Mouse (Mus musculus) neutrophil, adult 5-6 weeks (primary cell): Measurements from ENCODE around the gene Sh3rf1. TPM values are rescaled to one million over a fixed set of nuclear protein-coding genes. Genes with fewer than 3 reads are reported as not detected.

Experiments
- ATAC-seq: fragments of 151-379, 151-347 bp; 2 replicates; pipeline ENCODE4 v1.8.0; 2017; ENCODE audit warnings: mild to moderate bottlenecking, moderate TSS enrichment; ENCODE audit not compliant: insufficient number of reproducible peaks, poor library complexity, low FRiP score, severe bottlenecking; ENCODE audit errors: extremely low read depth
- total RNA-seq: library from RNA; stranded (forward); fragments of 200-1000 nt; gene quantifications from 2 replicates; pipeline ENCODE4 v1.2.3, GENCODE M21; 2017

The Sh3rf1 gene
- total RNA-seq, 1 experiment from 2014 or later, result 1.5 TPM

DNA sequence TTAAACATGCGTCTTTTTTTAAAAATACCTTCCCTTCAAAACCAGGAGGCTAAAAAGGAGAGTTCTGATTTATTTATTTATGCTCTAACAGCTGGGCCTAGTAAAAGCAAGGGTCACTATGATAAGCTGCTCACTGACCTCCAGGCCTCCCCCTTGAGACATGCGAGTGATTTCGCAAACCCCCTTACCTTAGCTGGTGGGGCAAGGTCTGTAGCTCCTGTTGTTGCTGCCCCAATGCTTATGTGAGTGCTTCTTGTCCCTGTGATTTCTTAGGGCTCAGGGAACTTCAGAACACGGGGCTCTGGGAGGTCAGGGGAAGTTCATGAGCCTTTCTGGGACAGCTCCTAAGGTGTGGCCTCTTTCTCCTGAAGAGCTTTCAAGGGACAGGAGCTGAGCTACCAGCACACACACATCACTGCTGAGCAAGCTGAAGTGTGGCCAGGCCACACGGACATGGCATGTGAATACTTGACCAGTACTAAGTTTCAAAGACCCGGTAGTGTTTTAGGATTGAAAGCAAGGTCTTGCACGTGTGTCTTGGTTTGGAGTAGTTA lies 118.9 kb downstream of the Sh3rf1 start:
- no peak for ATAC-seq

DNA sequence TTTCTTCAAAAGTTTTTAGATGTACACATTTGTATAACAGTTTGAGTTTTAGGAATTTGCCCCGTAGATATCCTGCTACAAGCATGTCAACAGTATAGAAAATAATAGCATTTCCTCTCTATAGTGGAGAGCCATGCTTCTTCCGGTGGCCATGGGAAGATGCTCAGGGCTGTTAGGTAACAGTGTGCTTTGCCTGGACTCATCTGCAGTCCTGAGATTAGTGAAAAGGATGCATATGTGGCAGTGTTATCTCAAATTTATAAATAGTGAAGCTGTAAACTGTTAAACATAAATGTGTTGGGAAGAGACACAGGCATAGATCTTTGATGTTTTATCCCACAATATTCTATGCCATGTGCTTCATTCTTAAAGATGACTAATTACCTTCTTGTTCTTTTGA lies 120.8 kb downstream of the Sh3rf1 start:
- no peak for ATAC-seq

DNA sequence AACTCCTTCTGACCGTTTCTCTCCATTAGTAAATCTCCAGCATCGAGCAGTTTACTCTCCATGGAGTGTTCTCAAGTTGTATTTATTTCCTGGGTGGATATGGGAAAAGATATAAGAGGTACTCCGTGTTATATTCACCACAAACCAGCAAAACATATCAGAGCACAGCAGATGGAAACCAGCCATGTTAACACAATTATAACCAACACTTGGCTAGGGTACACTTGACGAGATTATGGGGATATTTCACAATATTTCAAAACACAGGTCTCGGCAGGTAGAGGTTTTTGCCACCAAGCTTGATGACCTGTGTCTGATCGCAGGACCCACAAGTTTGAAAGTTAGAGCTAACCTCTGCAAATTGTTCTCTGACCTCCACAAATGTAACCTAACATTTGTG lies 123.3 kb downstream of the Sh3rf1 start:
- ATAC-seq, result no peak

DNA sequence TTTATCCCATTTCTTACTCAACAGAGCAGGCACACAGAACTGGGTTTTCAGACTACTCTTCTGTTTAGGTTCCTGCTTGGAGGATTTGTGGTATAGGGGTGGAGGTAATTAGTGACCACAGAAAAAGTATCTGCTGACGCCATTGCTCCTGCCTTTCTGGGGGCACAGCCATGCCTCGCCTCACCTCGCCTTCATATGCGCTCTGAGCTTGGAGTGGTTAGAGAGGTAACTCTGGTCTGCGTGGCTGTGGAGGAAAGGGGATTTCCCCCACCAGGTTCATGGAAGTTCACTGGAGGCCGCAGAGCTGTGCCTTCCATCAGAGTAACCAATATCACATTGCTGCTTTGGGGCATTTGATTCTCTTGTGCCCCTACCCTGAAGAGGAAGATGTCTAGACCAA lies 123.9 kb downstream of the Sh3rf1 start:
- no peak for ATAC-seq

DNA sequence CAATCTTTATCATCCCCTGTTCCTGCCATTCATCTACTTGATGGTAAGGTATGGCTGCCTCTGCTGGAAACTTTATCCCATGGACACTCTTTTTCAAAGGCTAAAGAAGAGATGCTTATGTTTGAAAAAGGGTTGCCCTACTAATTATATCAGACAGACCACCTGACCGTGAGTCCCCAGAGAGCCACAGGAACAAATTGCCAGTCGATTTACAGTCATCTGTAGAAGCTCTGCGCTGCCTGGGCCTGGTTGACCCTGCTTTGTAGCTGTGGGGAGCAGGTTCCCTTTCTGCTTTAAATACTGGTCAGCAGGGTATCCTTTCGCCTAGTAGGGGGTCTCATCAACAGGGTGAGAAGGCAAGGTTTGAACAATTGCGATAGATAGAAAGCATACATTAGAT lies 124.4 kb downstream of the Sh3rf1 start:
- ATAC-seq, result no peak

DNA sequence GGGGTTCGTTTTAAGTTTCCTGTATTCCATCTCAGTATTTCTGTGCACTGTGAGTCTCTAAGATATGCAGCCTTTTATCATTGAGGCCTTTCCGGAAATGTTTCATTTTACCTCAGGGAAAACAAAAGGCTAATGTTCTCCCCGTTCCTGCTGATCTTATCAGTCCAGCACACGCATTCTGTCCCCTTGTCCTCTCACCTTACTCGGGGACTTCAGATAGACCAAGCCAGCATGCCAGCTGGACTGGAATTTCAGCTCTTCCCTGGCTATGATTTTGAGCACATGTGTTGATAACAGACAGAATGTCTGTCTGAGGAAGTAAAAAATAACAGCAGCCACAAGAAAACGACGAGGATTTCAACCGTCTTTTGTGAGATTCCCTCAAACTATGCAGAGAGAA lies 124.8 kb downstream of the Sh3rf1 start:
- no peak for ATAC-seq

DNA sequence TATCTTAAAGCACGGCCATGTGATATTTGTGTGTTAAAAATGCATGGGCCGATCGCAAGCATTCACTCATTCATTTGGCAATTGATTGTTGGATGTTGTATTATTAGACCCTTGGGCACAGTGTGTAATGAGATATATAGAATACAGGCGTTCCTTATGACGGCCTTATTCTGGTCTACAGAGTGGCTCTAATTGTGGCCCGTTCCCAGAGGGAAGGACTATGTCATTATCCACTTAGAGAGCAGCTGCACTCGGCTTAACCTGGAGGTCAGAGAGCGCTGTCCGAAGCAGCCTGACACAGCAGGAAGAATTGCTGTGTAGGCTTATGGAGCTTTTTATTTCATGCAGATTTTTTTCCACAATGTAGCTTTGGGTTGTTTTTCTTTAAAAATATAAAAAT lies 126.8 kb downstream of the Sh3rf1 start:
- no peak for ATAC-seq

DNA sequence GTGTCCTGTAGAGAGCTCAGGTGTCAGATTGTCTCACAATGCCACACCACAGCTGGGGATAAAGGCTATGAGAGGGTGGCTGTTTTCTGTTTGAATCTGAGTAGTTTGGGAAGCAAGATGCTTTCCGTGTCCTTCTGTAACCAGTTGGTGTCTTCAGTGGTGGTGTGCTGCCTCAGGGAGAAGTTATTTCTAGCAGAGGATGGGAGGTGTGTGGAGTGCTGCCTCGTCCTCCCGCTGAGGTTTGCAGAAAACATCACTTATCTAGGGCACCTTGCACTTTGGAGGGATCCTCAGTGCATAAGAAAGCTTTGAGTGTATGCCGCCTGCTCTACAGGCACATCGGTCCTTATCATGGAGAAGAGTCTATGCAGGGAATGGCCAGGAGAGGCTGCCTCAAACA lies 128.0 kb downstream of the Sh3rf1 start:
- no peak for ATAC-seq

DNA sequence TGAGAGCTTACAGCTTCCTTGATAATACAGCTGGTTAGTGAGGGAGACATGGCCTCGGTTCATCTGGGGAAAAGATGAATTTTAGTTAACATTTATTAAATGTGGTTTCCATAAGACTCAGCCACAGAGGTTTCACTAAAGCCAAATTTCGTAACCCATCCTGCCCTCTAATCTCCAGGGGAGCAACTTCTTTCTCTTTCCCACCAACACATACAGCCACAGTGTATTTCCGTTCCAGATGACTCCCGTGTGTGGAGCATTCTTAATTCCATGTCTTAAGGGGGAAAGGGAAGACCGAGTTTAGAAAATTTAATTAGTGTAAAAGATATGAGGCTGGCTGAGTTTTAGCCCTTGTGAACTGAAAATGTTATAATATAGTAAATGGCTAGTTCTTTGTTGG lies 131.8 kb downstream of the Sh3rf1 start:
- ATAC-seq, result no peak

DNA sequence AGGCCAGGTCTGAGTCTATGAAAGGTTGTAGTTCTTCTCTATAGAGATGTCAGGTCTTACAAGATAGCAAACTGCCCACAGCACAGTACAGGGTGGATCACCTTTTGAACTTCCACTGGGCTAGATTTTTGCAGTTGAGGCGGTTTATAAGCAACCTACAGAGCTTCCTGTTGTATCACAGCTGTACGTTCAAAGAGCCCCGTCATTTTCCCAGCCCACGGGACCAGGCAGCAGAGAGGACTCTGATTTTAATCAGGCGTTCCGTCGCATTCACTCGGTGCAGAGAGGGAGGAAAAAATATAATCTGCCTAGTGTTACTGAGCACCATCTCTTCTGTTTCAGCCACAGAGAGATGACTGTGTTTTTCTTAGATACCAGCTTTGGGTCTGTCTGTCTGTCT lies 135.3 kb downstream of the Sh3rf1 start:
- no peak for ATAC-seq

DNA sequence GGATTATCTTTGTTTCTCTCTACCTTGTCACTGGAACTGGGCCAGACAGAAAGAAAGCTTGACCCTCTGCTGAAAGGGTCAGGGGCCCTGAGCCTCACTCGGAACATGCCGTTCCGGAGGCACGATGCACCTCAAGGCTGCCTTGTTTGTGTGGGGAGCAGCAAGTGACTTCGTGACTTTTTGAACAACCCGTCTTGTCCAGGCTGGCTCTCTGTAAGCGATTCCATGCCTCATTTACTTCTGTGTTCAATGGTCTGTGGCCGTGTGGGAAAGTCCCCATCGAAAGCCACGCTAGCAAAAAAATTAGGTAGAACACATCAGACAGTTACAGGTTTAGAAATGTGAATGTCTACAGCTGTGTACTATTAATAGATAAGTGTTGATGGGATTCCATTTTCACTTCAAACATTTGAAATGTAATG lies 136.2 kb downstream of the Sh3rf1 start:
- peak; percentile 66; the same call in 1 of the 2 replicates for ATAC-seq

DNA sequence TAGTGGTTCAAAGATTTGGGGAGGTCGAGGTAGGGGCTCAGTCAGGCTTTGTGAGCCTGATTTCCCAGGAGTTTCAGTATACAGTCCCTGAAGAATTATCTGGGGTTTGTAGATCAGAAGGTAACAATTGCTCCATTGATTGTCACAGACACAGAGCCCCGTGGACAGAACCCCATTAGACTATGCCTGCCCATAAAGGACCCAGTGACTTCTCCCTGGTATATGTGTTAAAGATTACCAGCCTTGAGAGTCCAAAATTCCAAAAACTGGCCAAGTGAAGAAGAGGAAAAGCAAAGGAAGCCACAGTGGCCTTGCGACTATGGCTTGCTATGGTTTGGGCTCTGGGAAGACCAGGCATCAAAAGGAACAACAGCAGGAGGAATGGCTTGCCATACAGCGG lies 136.7 kb downstream of the Sh3rf1 start:
- no peak for ATAC-seq

DNA sequence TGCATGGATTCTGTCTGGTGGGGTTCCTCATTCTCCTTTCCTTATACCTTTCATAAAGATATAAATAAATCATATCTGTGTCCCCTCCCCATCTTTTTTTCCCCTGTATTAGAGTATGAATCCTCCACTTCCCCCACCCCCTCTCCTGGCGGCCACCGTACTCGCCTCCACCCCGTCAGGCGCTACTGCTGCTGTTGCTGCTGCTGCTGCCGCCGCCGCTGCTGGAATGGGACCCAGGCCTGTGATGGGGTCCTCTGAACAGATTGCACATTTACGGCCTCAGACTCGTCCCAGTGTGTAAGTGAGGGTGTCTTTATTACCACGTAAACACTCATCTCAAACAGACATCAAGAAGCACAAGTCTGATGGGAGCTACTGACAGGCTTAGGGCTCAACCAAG lies 137.8 kb downstream of the Sh3rf1 start:
- no peak for ATAC-seq

DNA sequence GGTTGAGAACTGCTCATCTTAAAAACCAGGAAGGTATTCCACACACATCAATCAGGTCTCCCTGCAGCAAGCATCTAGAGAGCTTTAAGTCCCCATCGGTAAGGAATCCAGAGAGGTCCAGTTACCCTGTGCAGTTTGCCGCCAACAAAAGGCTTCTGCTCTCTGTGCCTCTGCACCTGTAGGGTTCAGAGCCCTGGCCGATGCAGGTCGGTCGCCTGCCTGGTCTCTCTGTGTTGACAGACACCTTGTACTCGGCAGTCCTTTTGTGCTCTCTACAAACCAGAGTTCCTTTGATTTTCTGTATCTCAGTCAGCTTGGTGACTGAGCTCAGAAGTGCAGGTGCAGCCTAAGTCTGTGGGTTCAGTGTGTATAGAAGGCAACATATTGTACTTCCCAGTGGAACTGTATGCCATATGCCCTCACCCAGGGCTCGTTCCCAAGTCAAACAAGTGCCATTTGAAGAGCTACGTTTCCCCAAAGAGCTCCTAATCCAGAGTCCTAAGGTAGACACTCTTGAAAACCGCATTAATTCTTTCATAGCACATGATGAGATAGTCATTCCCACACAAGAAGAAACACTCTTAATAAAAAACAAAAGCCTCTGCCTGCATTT lies 138.7 kb downstream of the Sh3rf1 start:
- ATAC-seq, result no peak

DNA sequence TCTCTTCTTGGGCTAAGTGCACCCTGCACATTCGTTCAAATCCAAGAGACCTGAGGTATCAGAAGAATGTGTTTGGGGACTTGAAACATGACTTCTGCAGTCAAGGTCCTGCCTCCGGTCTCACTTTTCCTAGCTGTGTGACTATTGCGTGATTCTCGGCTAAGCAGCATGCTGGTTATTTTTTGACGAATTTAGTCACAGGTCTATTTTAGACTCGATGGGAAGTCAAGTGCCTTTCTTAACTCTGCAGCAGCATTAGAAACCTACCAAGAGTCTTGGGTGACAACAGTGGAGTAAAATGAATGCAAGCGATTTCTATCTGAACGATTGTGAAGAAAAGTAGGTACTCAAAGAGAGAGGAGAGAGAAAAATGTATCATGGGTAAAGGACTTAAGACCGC lies 149.6 kb downstream of the Sh3rf1 start:
- ATAC-seq, result no peak

DNA sequence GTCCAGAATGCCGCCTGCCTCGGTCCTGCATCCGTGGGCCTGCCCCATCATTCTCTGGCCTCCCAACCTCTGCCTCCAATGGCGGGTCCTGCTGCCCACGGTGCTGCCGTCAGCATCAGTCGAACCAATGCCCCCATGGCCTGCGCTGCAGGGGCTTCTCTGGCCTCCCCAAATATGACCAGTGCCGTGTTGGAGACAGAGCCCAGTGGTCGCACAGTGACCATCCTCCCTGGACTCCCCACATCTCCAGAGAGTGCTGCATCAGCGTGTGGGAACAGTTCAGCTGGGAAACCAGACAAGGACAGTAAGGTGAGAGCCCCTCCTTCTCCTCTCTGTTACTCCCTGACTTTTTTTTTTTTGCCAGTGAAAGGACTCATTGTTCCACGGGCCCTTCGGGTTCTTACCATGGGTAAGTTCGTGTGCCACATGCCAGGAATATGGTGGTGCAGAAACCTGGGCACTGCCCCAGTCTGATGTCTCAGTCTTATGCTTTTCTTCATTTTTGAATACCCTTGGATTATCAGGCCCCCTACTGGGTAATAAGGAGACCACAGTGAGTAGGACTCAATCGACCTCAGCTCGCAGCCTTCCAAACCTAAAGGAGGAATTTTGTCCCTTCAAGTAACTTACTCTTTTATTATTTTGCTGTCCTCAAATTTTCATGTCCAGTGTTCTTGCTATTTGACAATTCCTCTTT lies 150.5 kb downstream of the Sh3rf1 start:
- ATAC-seq, result no peak

DNA sequence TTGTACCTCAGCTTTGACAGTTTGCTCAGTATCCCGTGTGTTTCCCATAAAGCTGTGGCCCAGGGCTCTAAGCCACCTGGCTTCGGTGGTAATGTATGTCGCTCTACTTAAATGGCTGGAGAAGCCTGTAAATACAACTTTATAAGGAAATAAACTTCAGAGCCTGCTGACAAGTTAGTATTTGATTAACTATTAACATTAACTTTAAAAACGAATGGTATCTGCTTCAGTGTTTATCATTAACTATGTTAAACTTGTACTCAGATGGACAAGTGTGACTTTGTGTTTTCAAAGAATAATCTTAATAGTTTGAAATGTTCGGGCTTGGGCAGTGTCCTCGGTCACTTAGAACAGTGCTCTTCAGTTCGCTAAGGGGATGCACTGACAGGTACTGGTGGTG lies 151.5 kb downstream of the Sh3rf1 start:
- no peak for ATAC-seq

DNA sequence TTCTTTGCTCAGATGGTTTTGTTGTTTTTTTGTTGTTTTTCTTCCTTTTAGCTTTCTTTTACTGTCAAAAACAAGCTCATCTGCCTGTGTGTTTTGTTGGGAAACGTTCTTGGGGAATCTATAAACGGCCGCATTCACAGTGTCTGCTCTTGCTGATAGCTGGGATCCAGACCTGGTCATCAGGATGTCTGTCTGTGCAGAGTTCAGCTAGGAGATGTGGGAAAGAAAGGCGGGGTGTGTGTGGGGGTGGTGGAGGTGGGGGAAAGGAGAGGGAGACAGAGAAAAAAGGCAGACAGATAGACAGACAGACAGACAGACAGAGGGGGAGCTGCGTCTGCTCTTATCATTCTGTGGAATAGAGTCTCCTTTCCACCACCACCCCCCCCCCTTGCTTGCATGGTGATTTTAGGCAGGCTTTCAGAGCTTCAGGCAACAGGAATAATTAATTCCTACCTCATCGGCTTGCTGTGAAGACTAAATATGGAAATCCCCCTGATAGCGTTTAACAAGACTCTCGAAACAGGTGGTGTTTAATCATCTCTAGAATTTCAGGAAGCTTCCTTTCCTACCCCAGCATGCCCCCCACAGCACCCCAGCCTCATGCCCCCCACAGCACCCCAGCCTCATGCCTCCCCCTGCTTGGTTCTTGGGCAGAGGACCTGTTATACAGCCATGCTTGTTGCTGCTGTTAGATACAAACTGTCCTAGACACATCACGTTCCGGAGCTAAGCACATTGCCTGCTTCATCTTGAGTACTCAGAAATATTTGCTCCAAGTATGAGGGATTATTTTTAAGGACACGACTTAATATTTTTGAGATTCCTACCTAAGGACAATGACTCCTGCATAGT lies 155.4 kb downstream of the Sh3rf1 start:
- no peak for ATAC-seq

DNA sequence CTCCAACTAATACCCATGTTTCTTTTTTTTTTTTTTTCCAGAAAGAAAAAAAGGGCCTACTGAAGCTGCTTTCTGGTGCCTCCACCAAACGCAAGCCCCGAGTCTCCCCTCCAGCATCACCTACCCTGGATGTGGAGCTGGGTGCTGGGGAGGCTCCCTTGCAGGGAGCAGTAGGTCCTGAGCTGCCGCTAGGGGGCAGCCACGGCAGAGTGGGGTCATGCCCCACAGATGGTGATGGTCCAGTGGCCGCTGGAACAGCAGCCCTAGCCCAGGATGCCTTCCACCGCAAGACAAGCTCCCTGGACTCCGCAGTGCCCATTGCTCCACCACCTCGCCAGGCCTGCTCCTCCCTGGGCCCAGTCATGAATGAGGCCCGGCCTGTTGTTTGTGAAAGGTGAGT lies 160.9 kb downstream of the Sh3rf1 start:
- no peak for ATAC-seq
